Mouse (Mus musculus) liver, embryonic 16.5 days (tissue): ENCODE data around the gene Gm6020. TPM values are rescaled to one million over a fixed set of nuclear protein-coding genes. Genes with fewer than 3 reads are reported as not detected.
"Not testable (repeated sequence)": the region's sequence is repeated elsewhere in the genome, so short reads cannot be mapped to it uniquely, and the experiment has no call there.

ENCODE experiments used
- ATAC-seq: fragments of 200-750 bp; cut with Nextera tagmentation; 2 replicates; pipeline ENCODE4 v1.8.0; 2017; ENCODE audit warnings: low read depth, mild to moderate bottlenecking, moderate number of reproducible peaks, moderate library complexity
- H3K27ac ChIP-seq: fragments of 300-500 bp; sonication (generic); 2 replicates; pipeline ENCODE4 v1.5.1; 2014; ENCODE audit warnings: mild to moderate bottlenecking, low read length
- H3K27me3 ChIP-seq: fragments of 300-500 bp; sonication (generic); 2 replicates; pipeline ENCODE4 v1.6.1; 2014; ENCODE audit warnings: low read depth, low read length, mixed read lengths; ENCODE audit not compliant: control insufficient read depth, insufficient read depth
- H3K36me3 ChIP-seq: fragments of 300-500 bp; sonication (generic); 2 replicates; pipeline ENCODE4 v1.6.1; 2014; ENCODE audit warnings: mild to moderate bottlenecking; ENCODE audit not compliant: control insufficient read depth, insufficient read depth
- H3K4me1 ChIP-seq: fragments of 300-500 bp; sonication (generic); 2 replicates; pipeline ENCODE4 v1.6.1; 2014; ENCODE audit warnings: low read depth, low read length, mixed read lengths; ENCODE audit not compliant: control insufficient read depth
- H3K4me2 ChIP-seq: fragments of 300-500 bp; sonication (generic); 2 replicates; pipeline ENCODE4 v1.6.1; 2014; ENCODE audit warnings: low read depth, low read length, mixed read lengths
- H3K4me3 ChIP-seq: fragments of 300-500 bp; sonication (generic); 2 replicates; pipeline ENCODE4 v1.5.1; 2014; ENCODE audit warnings: low read depth, mild to moderate bottlenecking, low read length
- H3K9ac ChIP-seq: fragments of 300-500 bp; sonication (generic); 2 replicates; pipeline ENCODE4 v1.6.1; 2014; ENCODE audit warnings: low read depth, low read length
- H3K9me3 ChIP-seq: fragments of 300-500 bp; sonication (generic); replicated peaks from 2 replicates; pipeline ENCODE4 v1.6.1; 2016; ENCODE audit warnings: low read length; ENCODE audit not compliant: control insufficient read depth
- WGBS: fragments of 180-500 bp; shearing (Covaris S2); extraction: QIAGEN DNeasy Blood & Tissue Kit; methylation state at CpG from one replicate; pipeline ENCODE4 v1.1.7; 2014; ENCODE audit not compliant: insufficient replicate concordance; 5-methylcytosine and 5-hydroxymethylcytosine counted together
- polyA plus RNA-seq: library from polyadenylated mRNA; unstranded; fragments of >200 nt; fragmentation: Nextera tagmentation; extraction: Ambion mirVana; gene quantifications from 2 replicates; pipeline ENCODE4 v1.2.1, GENCODE M21; 2015

Gene Gm6020
- polyA plus RNA-seq, 1 experiment from 2014 or later: not detected

GRCm38 (mm10) chr19:61199836-61200235 is 16.1 kb downstream of the Gm6020 start:
- H3K9me3 ChIP-seq: no peaks in the 10 kb centered on the region
- WGBS: 13% methylated on average over 10 of the region's 10 CpGs
- H3K27ac ChIP-seq: no peak overlapping the region
- H3K4me2 ChIP-seq: no peak overlapping the region
- no peaks in the 10 kb centered on the region for H3K36me3 ChIP-seq
- no peak for ATAC-seq
- H3K9ac ChIP-seq: no peak overlapping the region
- H3K4me1 ChIP-seq: no peaks in the 10 kb centered on the region
- no peaks in the 10 kb centered on the region for H3K27me3 ChIP-seq
- H3K4me3 ChIP-seq: no peak overlapping the region

GRCm38 (mm10) chr19:61207506-61207905 is 23.8 kb downstream of the Gm6020 start:
- H3K36me3 ChIP-seq, H3K27ac ChIP-seq, H3K4me2 ChIP-seq, H3K9me3 ChIP-seq, H3K9ac ChIP-seq, H3K27me3 ChIP-seq, H3K4me3 ChIP-seq, H3K4me1 ChIP-seq: not testable (repeated sequence)
- 26% methylated on average over 6 of the region's 6 CpGs for WGBS
- ATAC-seq: peak; percentile 76

DNA sequence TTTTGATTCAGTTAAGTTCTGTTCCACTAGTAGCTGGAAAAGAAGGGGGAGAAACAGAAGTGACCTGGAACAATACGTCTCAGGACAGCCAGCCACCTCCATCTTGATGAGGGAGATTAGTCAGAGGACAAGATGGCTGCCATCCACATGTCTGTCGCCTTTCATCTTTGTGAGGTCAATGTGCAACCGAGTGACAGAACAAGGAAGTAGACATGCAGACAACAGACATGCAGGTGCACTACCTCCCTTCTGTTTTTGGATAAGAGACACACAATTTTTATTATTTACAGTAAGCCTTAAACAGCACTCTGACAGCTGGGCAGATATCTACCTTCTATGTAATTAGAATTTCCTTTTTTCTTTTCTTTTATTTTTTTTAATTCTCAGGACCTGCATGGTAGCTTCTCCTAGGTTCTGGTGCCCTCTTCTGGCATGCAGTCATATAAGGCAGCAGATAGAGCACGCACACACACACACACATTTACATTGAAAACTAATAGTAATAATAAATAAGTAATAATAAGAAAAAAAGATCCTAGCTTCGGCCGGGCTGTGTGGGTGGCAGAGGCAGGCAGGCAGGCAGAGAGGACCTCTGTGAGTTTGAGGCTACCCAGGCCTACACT is 40.1 kb downstream of the Gm6020 start:
- ATAC-seq: no peak
- H3K9me3 ChIP-seq: peaks cover 6% of the 10 kb centered on the region
- peaks cover 19% of the 10 kb centered on the region for H3K4me1 ChIP-seq
- 77% methylated on average over 6 of the region's 6 CpGs for WGBS
- no peak overlapping the region for H3K27ac ChIP-seq
- no peaks in the 10 kb centered on the region for H3K36me3 ChIP-seq
- no peak overlapping the region for H3K9ac ChIP-seq
- H3K27me3 ChIP-seq: no peaks in the 10 kb centered on the region
- no peak overlapping the region for H3K4me3 ChIP-seq
- no peak overlapping the region for H3K4me2 ChIP-seq

DNA sequence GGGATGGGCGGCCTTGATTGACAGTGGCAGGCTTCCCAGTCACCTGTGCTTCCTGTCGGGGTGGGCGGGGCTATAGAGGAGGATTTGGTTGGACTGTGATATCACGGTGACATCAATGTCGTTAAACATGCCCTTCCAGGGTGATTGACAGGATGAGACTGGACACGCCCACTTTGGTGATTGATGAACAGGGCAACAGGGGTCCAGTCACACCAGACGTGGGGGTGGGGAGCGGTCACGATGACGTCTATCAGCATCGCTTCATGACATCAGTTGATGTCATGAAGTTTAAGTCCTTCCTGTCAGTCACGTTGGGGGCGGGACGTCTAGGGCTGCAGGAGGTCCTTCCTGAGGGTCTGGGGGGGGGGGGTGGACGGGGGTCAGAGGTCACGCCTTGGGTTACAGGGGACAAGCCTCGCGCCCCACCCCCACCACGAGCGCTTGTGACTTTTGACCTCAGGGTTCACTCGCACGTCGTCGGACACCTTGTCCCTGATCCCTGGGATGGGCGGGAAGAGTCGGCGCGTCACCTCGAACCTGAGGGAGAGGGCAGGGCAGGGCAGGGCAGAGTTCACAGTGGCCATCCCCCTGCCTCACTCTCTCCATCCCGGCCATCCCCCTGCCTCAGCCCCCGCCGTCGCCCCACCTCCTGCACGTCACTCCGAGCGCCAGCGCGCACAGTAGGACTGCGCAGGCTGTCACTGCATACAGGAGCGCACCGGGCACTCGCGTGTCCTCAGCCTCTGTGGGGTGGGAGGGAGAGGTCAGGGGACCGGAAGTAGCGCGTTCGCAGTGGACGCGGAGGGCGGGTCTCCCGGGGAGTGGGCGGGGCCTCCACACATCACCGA is 41.2 kb downstream of the Gm6020 start:
- peak overlapping the region; percentile 76 for H3K4me2 ChIP-seq
- H3K27ac ChIP-seq: no peak overlapping the region
- H3K27me3 ChIP-seq: no peaks in the 10 kb centered on the region
- H3K9me3 ChIP-seq: peaks cover 6% of the 10 kb centered on the region
- WGBS: 36% methylated on average over 49 of the region's 53 CpGs
- peak overlapping the region; percentile 63 for H3K4me3 ChIP-seq
- H3K36me3 ChIP-seq: no peaks in the 10 kb centered on the region
- no peak for ATAC-seq
- H3K4me1 ChIP-seq: peaks cover 19% of the 10 kb centered on the region
- H3K9ac ChIP-seq: no peak overlapping the region

DNA sequence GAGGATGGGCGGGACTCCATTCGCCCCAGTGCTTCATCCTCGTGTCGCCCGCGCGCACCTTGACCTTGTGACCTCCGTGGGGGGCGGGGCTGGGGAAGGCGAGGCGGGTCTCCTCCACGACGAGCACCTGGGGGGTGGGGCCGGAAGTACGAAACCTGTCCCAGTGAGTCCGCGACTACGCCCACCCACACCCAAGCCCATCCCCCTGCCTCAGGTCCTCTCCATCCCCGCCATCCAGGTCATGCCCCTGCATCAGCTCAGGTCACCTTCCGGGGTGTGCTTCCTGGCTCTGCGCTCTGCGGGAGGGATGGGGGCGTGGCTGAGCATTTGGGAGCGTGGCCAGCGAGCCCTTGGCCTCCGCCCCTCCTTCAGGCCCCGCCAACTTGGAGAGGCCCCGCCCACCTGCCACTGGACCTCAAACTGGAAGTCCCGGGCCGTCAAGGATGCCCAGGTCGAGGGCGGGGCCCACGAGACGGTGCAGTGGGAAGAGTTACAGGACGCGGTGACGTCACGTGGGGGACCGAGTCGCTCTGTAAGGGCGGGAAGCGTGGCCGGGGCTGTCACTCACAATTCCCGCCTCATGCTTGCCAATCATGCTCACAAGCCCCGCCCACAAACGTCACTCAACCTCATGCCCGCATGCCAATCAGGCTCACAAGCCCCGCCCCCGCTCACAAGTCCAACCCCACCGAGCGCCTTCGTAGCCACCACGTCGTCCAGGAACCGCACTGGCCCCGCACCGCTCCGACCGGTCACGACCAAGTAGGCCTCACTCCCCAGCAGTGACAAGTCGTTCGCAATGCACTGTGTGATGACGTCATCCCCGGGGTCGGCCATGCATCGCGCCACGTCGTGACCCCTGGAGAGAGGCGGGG is 42.1 kb downstream of the Gm6020 start:
- Histone ChIP-seq H3K9me3 (peaks cover 6% of the 10 kb centered on the region), H3K4me3 (peak overlapping the region; percentile 63), H3K4me2 (peak overlapping the region; percentile 76), H3K27ac (peak overlapping the region; percentile 77), H3K9ac (no peak overlapping the region), H3K4me1 (peaks cover 19% of the 10 kb centered on the region), H3K36me3 (no peaks in the 10 kb centered on the region), H3K27me3 (no peaks in the 10 kb centered on the region)
- ATAC-seq: peak; percentile 45
- WGBS: 6% methylated on average over 69 of the region's 70 CpGs

- Histone ChIP-seq H3K4me3 (peak overlapping the region; percentile 63), H3K36me3 (no peaks in the 10 kb centered on the region), H3K27me3 (no peaks in the 10 kb centered on the region), H3K9ac (0 out of 2 replicates have a peak overlapping the region, but pooled peaks have one; percentile 24), H3K9me3 (peaks cover 6% of the 10 kb centered on the region), H3K27ac (peak overlapping the region; percentile 77), H3K4me2 (peak overlapping the region; percentile 76), H3K4me1 (peaks cover 19% of the 10 kb centered on the region)
- WGBS: under 1% methylated on average over 71 of the region's 71 CpGs
- peak; percentile 7 for ATAC-seq
These were observed 42.8 kb downstream of the Gm6020 start for GRCm38 (mm10) chr19:61226401-61226927.

DNA sequence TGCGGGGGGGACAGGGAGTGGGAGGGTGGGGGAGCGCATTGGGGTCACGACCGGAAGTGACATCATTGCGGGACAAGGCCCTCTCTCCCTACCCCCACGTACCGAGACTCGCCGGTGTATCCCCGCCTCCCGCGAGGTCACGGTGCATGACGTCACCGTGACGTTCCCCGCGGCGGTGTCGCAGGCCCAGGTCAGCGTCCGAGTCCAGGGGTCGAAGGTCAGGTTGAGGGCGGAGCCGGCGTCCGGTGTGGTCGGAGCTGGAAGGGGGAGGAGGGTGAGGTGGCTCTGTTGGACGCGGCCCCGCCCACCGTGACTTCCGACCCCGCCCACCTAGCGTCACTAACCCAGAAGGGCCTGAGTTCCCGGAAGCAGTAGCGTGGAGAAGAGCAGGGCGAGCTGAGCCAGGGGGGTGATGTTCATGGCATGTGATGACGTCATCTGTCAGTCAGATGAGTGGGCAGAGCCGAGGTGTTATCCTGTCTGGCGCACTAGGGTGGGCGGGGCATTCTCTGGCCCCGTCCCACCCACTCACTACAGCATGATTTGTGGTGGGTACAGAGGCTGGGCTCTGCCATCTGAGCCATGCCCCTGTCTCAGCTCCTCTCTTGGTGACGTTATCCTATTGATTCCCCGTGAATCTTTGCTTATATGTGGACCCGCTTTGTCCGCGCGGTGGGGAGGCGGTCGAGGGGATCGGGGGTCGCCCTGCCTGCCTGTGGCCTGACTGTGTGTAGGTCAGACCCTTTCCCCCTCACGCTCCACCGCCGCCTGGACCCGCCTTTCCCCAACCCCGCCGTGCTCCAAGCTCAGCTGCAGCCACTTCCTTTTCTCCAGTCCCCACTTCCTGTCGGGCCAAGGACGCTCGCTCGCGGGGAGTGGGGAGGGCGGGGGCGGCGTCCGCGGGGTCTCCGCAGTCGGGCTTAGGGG is 43.5 kb downstream of the Gm6020 start:
- WGBS: under 1% methylated on average over 71 of the region's 71 CpGs
- Histone ChIP-seq H3K4me1 (peaks cover 19% of the 10 kb centered on the region), H3K27me3 (no peaks in the 10 kb centered on the region), H3K4me3 (peak overlapping the region; percentile 63), H3K9me3 (peaks cover 6% of the 10 kb centered on the region), H3K4me2 (peak overlapping the region; percentile 76), H3K36me3 (no peaks in the 10 kb centered on the region), H3K9ac (peak overlapping the region; percentile 47), H3K27ac (peak overlapping the region; percentile 77)
- peak; percentile 68 for ATAC-seq
